Mouse (Mus musculus) G1E (cell line): ENCODE data around the gene Prkcd.

Experiments used
- CTCF ChIP-seq: IDR thresholded peaks from 2 replicates; pipeline ENCODE4 v1.5.1; 2012; ENCODE audit warnings: low read depth, low read length, inconsistent platforms, mixed read lengths
- GATA1 ChIP-seq: IDR thresholded peaks from 2 replicates; pipeline ENCODE4 v1.6.1; 2012; ENCODE audit warnings: borderline replicate concordance, low read length, inconsistent platforms, mixed read lengths
- GATA2 ChIP-seq: IDR thresholded peaks from 2 replicates; pipeline ENCODE4 v1.6.1; 2012; ENCODE audit warnings: low read depth, low read length, inconsistent platforms, borderline replicate concordance
- POLR2AphosphoS5 ChIP-seq: IDR thresholded peaks from 2 replicates; pipeline ENCODE4 v1.6.1; 2012; ENCODE audit warnings: low read depth, low read length, inconsistent platforms; ENCODE audit not compliant: insufficient replicate concordance

GRCm38 (mm10) chr14:30629839-30630238 lies 3.8 kb upstream of the Prkcd start:
- TF ChIP-seq CTCF (no peak), GATA1 (no peak), GATA2 (no peak), POLR2AphosphoS5 (no peak)
